Mouse (Mus musculus): Measurements from ENCODE around the gene Lcn11.
"Not testable (repeated sequence)": the region's sequence is repeated elsewhere in the genome, so short reads cannot be mapped to it uniquely, and the experiment has no call there.

Gene Lcn11

GRCm38 (mm10) chr2:25776717-25777116 is at the start of gene Lcn11:
Lcn11 (plus strand) TSS chr2:25777017.
- in situ Hi-C loops (cut with MboI; ENCODE audit: low pct_unique_long_range_greater_than_20kb in 1 of 2, low sequenced_read_pairs in 2 of 2, unreplicated experiment in 1 of 2) = no loop called here

DNA sequence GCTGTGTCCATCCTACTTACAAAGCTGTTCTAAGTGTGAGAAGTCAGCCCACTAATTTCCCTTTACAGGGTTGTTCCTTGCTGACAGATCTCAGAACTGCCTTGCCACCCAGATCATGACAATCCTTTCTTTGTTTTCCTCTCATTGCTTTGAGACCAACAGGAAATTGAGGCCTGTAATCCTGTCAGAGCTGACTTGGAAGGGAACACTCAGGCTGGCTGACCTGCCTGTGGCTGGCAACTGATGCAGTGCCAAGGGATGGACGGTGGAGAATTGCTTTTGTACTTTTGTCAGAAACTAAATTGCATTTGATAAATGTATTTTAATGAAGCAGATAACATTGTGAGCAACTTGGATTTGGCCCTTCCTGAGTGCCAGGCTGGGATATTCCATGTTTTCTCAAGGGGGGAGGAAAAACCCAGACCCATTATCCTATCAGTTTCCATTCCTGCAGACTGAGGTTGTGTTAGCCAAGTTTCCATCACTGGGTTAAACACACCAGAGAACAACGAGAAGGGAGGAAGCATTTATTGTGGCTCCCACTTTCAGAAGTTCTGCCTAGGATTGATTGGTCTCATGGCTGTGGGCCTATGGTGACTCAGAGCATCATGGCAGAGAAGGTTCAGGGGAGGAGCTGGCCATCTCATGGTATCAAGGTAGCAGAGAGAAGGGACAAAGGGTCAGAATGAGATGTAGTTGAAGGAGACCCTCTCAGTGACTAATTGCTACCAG is 43.5 kb upstream of the Lcn11 start:
- in situ Hi-C loops (cut with MboI; ENCODE audit: low pct_unique_long_range_greater_than_20kb in 1 of 2, low sequenced_read_pairs in 2 of 2, unreplicated experiment in 1 of 2) = no loop called here

DNA sequence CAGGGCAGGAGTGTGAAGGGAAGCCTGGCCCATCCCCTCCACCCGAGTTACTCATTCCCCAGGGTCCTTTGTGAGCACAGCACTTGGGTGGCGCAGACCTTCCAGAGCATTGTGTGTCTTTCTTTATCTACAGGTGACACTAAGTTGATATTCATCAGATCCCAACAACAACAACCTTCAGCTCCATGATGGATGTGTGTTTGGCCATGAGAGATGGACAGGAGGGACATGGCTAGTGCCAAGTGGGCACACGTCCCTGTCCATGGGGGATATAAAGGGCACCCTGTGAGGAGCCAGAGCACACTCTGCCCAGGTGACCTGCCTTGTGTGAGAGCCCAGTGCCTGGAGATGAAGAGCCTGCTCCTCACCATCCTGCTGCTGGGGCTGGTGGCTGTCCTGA is 40.1 kb upstream of the Lcn11 start, which contains the start of gene Obp2b:
Gene Obp2b, plus strand, starts transcription at position 301 of the 400 bp plus-strand sequence.
- in situ Hi-C loops (cut with MboI; ENCODE audit: low pct_unique_long_range_greater_than_20kb in 1 of 2, low sequenced_read_pairs in 2 of 2, unreplicated experiment in 1 of 2) = not testable (repeated sequence)

- in situ Hi-C loops (cut with MboI; ENCODE audit: low pct_unique_long_range_greater_than_20kb in 1 of 2, low sequenced_read_pairs in 2 of 2, unreplicated experiment in 1 of 2) = no loop called here
Measured at GRCm38 (mm10) chr2:25741671-25742070, 35.1 kb upstream of the Lcn11 start.

DNA sequence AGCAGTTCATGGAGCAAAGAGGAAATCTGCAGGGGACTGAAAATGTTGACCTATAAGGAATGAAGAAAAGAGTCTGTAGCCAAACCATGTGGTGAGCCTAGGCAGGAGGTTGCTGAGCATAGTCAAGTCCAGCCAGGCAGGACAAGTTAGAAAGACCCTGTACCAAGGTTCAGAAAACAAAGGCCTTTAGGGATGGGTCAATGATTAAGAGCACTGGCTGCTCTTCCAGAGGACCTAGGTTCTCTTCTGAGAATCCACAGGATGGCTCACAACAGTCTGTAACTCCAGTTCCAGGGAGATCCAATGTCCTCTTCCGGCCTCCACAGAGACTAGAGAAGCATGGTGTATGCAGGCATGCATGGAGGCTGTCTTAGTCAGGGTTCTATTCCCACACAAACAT is 22.6 kb upstream of the Lcn11 start:
- in situ Hi-C loops (cut with MboI; ENCODE audit: low pct_unique_long_range_greater_than_20kb in 1 of 2, low sequenced_read_pairs in 2 of 2, unreplicated experiment in 1 of 2) = no loop called here

GRCm38 (mm10) chr2:25758064-25758625 is 18.7 kb upstream of the Lcn11 start:
- in situ Hi-C loops (cut with MboI; ENCODE audit: low pct_unique_long_range_greater_than_20kb in 1 of 2, low sequenced_read_pairs in 2 of 2, unreplicated experiment in 1 of 2) = no loop called here

DNA sequence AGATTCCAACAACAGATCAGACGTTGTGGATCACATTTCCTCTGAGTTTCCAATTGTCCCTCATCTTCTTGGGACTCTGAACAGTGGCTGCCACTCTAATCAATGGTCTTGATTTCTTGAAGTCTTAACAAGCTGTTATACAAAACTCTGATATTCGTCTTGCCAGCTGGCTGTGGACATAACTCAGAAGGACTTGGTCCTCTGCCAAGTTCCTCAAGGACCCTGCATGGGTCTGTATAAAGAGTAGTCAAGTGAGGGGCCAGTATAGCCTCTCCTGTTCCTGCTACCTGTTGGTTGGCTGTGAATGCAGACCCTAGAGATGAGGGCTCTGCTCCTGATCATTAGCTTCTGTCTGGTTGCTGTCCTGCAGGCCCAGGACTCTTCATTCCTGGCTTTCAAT is 11.5 kb upstream of the Lcn11 start, which contains the start of gene Lcn3:
Gene Lcn3, plus strand, starts transcription at position 301 of the 400 bp plus-strand sequence.
- in situ Hi-C loops (cut with MboI; ENCODE audit: low pct_unique_long_range_greater_than_20kb in 1 of 2, low sequenced_read_pairs in 2 of 2, unreplicated experiment in 1 of 2) = no loop called here

GRCm38 (mm10) chr2:25767764-25768163 is 9.1 kb upstream of the Lcn11 start:
- in situ Hi-C loops (cut with MboI; ENCODE audit: low pct_unique_long_range_greater_than_20kb in 1 of 2, low sequenced_read_pairs in 2 of 2, unreplicated experiment in 1 of 2) = no loop called here

- in situ Hi-C loops (cut with MboI; ENCODE audit: low pct_unique_long_range_greater_than_20kb in 1 of 2, low sequenced_read_pairs in 2 of 2, unreplicated experiment in 1 of 2) = no loop called here
Measured at GRCm38 (mm10) chr2:25773507-25773906, 3.3 kb upstream of the Lcn11 start.

DNA sequence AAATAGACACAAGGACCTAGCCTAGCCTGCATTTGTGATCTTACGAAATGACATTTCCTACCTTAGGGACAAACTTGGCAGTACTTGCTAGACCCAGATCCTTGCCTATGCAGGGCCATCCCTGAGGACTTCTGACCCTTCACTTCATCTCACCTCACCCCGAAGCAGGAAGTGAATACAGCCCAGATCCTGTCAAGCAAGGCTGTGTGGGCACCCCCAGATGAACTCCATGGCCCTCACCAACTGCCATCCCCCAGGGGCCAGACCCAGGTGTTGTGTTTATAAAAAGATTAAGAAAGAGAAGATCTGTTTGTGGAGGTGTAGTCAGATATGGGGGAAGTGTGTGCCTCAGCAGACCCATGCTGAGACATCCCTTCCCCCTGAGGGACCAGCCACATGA is 2.2 kb upstream of the Lcn11 start:
- in situ Hi-C loops (cut with MboI; ENCODE audit: low pct_unique_long_range_greater_than_20kb in 1 of 2, low sequenced_read_pairs in 2 of 2, unreplicated experiment in 1 of 2) = no loop called here

DNA sequence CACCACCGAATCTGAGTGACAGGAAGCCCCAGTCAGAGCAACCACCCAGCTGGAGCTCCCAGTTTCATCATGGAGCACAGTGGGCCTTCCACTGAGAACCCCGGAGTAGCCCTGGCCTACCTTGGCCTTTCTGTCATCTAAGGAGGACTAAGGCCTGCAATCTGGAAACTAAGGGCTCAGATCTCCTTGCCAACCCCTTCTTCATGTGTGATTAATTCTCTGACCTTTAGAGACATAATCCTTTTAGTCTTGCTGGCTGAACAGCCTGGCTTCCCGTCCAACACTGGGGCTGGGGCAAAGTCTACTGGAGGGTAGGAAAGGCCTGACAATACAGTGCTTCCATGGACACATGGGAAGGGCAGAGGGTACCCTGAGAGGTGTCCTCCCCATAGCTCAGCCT is 826 bp upstream of the Lcn11 start:
- in situ Hi-C loops (cut with MboI; ENCODE audit: low pct_unique_long_range_greater_than_20kb in 1 of 2, low sequenced_read_pairs in 2 of 2, unreplicated experiment in 1 of 2) = no loop called here

DNA sequence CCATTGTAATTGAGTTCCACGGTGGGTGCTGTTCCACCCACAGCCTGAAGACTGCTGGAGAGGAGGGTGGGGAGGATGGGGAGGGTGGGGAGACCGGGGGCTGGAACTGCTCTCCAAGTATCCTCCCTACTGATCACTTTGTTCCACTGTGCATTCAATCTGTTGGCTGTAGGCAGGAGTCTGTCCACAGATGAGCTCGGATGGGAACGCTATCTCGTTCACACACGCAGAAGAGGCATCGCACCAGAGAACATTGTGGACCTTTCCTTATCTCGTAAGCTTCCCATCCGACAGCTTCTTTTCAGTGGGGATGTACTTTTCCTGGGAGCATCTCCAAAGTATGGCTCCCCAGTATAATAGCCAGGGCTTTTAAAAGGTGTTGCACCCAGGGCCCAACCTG is 2.3 kb downstream of the Lcn11 start:
- in situ Hi-C loops (cut with MboI; ENCODE audit: low pct_unique_long_range_greater_than_20kb in 1 of 2, low sequenced_read_pairs in 2 of 2, unreplicated experiment in 1 of 2) = no loop called here

DNA sequence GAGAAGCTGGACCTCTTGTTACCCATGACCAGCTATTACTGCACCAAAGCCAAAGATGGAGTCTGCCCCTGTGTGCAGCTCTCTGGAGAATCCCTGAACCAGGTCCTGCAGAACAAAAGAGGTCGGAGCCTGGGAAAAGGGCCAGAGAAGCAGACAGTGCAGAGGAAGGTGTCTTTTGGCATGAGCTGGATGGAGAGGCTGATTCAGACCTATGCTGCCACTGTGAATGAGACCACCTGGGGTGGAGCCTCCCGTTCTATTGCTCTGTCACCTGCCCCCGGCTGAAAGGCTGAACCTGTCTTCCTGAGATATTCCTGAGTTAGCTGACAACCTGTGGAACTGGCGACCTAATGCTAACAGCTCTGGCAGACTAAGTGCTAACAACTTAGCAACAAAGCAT is 4.1 kb downstream of the Lcn11 start:
- in situ Hi-C loops (cut with MboI; ENCODE audit: low pct_unique_long_range_greater_than_20kb in 1 of 2, low sequenced_read_pairs in 2 of 2, unreplicated experiment in 1 of 2) = no loop called here

DNA sequence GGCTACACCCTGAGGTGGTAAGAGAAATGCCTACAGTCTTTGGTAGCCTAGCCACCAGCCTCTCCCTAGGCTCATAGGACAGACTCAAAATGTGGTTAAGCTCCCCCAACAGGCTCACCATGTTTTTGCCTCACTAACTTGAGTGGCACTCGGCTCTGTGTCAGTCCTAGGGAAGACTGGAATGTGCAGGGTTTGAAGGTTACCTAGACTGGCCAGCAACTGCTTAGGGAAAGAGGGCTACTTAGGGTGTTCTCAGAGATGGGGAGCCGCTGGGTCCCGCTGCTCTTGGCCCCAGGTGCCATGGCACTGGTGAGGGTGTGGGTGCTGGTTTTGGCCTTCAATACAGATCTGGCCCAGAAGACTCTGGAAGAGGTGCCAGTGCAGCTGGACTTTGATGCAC is 5.1 kb downstream of the Lcn11 start, which contains the start of gene Gm13539:
Gene Gm13539, plus strand, starts transcription at position 301 of the 400 bp plus-strand sequence.
- in situ Hi-C loops (cut with MboI; ENCODE audit: low pct_unique_long_range_greater_than_20kb in 1 of 2, low sequenced_read_pairs in 2 of 2, unreplicated experiment in 1 of 2) = no loop called here

DNA sequence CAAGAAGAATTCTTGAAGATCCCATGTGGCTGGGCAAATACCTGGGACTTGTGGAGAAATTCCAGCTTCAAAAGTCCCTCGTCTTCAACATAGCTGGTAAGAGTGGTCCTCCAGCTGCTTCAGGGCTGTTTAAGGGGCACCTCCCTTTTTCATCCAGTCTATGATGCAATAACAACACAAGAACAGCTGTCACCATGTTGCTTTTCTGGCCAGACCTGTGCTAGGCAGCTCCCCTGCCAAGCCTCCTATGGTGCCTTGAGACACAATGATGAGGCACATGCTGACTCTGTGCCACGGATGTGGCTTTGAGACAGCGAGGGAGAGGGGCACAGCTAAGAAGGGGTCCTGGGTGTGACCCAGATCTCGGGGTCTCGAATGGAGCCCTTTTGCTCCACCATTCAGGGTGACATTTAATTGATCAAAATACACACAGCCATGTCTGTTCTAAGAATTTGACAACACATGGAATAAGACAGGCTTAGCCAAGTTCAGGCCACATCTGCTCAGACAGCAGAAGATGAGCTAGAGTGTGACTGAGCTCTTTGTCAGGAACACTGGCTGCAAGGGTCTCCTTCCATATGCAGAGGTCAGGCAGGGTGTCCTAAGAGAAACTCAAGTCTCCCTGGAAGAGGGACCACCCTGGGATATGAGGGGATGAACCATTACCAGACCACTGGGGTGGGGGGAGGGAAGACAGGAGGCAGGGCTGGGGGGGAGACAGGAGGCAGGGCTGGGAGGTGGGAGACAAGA is 8.9 kb downstream of the Lcn11 start:
- in situ Hi-C loops (cut with MboI; ENCODE audit: low pct_unique_long_range_greater_than_20kb in 1 of 2, low sequenced_read_pairs in 2 of 2, unreplicated experiment in 1 of 2) = no loop called here

DNA sequence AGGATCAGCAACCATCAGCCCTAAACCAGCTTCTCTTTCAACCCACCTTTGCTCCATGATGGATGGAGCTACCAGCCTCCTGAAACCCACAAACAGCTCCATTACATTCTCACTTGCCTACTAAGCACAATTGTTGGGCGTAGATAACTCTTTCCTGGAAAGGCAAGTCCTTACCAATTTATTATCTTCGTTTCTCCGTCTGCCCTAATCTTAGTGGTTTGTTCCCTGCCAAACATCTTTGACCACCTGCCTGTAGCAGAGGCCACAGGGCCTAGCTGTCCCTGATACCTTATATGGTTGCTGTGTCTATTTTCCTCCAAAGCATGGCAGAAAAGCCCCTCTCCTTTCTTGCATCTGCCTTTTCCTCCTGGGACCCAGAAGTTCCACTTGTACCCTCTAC is 12.3 kb downstream of the Lcn11 start:
- in situ Hi-C loops (cut with MboI; ENCODE audit: low pct_unique_long_range_greater_than_20kb in 1 of 2, low sequenced_read_pairs in 2 of 2, unreplicated experiment in 1 of 2) = no loop called here

DNA sequence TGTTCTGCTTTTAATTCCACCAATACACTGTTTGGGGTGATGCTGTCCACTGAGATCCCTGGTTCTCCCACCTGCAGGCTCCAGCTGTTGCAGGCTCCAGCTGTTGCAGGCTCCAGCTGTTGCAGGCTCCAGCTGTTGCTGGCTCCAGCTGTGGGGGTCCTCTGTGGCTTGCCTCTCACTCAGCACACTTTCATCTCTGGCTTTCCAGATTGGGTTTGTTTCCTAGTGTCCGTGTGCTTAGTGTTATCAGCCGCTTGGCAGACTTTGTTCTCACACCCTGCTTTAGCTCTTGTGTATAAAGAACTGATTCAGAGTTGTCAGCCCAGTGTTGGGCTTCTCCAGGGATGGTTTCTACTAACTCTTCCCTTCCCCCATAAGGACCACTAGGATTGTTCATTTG is 20.8 kb downstream of the Lcn11 start:
- in situ Hi-C loops (cut with MboI; ENCODE audit: low pct_unique_long_range_greater_than_20kb in 1 of 2, low sequenced_read_pairs in 2 of 2, unreplicated experiment in 1 of 2) = no loop called here

GRCm38 (mm10) chr2:25798065-25798464 is 21.2 kb downstream of the Lcn11 start:
- in situ Hi-C loops (cut with MboI; ENCODE audit: low pct_unique_long_range_greater_than_20kb in 1 of 2, low sequenced_read_pairs in 2 of 2, unreplicated experiment in 1 of 2) = no loop called here

GRCm38 (mm10) chr2:25811711-25812110 is 34.9 kb downstream of the Lcn11 start:
- in situ Hi-C loops (cut with MboI; ENCODE audit: low pct_unique_long_range_greater_than_20kb in 1 of 2, low sequenced_read_pairs in 2 of 2, unreplicated experiment in 1 of 2) = no loop called here

Measured in mouse embryonic stem cell (cell line).